Mouse (Mus musculus) liver, embryonic 14.5 days (tissue): Measurements from ENCODE around the gene Ccnt1.

Source experiments
- CTCF ChIP-seq: IDR thresholded peaks from 2 replicates; pipeline ENCODE4 v1.5.1; 2016; ENCODE audit warnings: antibody characterized with exemption, low read depth, control low read depth
- EP300 ChIP-seq: IDR thresholded peaks from 2 replicates; pipeline ENCODE4 v1.6.1; 2016; ENCODE audit warnings: antibody characterized with exemption, low read depth

DNA sequence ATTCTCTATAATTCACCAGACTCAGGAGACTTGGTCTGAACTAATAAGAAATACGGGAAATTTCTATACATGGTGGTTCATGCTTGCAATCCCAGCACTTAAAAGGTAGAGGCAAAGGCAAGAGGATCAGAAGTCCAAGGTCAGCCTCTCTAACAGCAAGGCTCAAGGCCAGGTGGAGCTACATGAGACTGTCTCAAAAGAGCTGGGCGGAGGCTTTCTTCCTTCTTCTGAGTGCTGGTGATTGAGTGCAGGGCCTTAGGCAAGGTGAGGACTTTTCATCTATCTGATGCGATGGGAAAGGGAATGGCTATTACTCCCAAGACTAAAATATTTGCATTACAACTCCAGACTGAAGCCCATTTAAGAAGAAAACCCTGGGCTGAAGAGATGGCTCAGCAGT is 25.6 kb downstream of the Ccnt1 start:
- TF ChIP-seq EP300 = no peak
- TF ChIP-seq CTCF = no peak
